Mouse (Mus musculus): ENCODE data around the gene Plod1.
"Not testable (repeated sequence)": the region's sequence is repeated elsewhere in the genome, so short reads cannot be mapped to it uniquely, and the experiment has no call there.

Gene Plod1

GRCm38 (mm10) chr4:147887277-147887676, 49.3 kb downstream of the Plod1 start:
- no peak for DNase-seq

DNA sequence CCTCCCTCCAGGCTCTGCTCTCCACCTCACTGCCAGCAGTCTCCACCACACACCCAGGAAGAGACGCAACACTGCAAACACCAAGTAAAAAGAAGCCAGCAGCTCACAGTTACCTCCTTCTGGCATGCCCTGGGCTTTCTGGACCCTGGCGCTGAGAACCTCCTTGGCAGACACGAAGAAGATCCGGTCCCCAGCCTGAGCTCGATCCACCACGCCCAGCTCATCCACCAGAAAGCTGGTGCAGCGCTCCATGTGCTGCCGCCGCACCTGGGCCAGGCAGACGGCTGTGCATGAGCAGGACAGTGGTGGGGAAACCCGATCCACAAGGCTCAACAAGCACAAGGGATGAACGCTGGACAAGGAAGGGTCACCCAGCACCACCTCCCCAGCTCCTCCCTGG, 50.4 kb downstream of the Plod1 start:
- no peak for DNase-seq

GRCm38 (mm10) chr4:147884138-147884537, 52.4 kb downstream of the Plod1 start:
- no peak for DNase-seq

- DNase-seq: no peak
Measured at GRCm38 (mm10) chr4:147883041-147883440, 53.5 kb downstream of the Plod1 start.

DNA sequence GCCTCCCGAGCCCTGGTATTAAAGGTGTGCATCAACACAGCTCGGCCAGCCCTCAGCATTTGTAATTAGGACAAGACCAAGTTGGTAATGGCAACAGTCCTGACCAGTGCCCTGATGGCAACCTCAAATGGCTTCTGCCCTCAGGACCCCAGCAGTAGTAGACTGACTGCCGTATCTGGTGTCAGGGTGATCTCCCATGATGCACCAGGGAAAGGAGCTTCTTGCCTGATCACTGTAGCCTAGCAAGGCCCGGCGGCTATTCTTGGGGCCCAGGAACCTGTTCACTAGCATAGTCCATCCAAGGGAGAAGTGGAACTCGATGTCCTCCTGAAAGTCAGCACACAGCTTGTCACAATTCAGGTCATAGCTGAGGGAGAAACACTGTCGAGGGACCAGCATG, 54.8 kb downstream of the Plod1 start:
- no peak for DNase-seq

- no peak for DNase-seq
Measured at GRCm38 (mm10) chr4:147879865-147880264, 56.7 kb downstream of the Plod1 start.

DNA sequence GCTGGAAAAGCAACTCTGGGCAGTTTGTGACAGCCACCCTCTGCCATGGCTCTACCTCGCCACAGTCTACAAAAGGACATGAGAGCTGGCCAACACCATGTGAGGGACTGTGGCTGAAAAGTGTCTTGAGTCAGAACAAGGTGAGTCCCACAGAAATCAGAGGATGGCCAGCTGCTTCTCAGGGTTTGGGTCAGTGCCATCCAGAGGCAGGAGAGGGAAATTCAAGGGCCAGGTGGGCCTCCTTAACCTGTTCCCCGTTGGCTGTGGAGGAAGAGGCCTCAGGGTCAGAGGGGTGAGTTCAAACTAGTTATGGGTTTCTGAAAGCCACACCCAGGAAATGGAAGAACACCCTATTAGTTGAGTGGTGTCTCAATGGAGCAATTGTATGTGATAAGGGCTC, 57.1 kb downstream of the Plod1 start:
- DNase-seq: no peak

GRCm38 (mm10) chr4:147878537-147878936, 58.0 kb downstream of the Plod1 start:
- no peak for DNase-seq

- DNase-seq: no peak
Measured at GRCm38 (mm10) chr4:147875852-147876575, 60.6 kb downstream of the Plod1 start.

- peak; percentile 15 for DNase-seq
Measured at GRCm38 (mm10) chr4:147869238-147869637, 67.3 kb downstream of the Plod1 start.

- DNase-seq: peak; percentile 92
Measured at GRCm38 (mm10) chr4:147868450-147869031, 68.0 kb downstream of the Plod1 start, which contains the start of the genes Miip and Fv1. TSS of gene Miip (minus strand) at chr4:147868816. TSS of gene Fv1 (plus strand) at chr4:147868979.

GRCm38 (mm10) chr4:147867563-147868449, 68.8 kb downstream of the Plod1 start:
- no peak for DNase-seq

DNA sequence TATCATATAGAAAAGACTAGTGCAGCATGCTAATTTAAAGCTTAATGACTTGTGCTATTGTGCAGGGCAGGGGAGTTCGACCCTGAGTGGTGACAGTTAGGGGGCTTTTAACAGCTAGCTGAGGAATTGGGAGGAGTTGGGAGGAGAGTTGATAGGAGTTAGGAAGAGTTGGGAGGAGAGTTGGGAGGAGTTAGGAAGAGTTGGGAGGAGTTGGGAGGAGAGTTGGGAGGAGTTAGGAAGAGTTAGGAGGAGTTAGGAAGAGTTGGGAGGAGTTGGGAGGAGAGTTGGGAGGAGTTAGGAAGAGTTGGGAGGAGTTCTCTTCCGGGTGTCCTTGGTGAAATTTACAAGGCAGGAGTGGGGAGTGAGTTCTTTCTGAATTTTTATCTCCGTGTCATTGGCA, 69.8 kb downstream of the Plod1 start:
- DNase-seq: not testable (repeated sequence)

GRCm38 (mm10) chr4:147866056-147866455, 70.5 kb downstream of the Plod1 start:
- no peak for DNase-seq

- no peak for DNase-seq
Measured at GRCm38 (mm10) chr4:147865651-147866050, 70.9 kb downstream of the Plod1 start.

DNA sequence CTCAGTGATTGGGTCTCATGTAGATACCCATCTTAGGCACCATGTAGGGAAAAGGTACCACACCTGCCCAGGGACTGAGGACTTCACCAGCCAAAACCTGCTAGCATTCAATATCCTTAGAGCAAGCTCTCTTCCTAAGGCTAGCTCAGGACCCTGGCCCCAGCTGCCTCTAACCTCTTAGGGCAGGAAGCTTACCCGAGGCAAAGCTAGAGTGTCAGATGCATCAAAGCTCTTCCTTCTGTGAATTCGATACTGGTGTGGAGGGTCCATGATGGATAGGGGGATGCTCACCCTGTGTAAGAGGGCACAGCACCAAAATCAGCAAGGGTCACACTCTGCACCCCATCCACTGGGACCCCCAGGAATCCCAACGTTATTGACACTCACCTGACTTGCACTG, 74.5 kb downstream of the Plod1 start:
- DNase-seq: no peak
